Mouse (Mus musculus) Muller cell, postnatal 12 days (primary cell): ENCODE results near the gene Spred3.
"Not testable (repeated sequence)": the region's sequence is repeated elsewhere in the genome, so short reads cannot be mapped to it uniquely, and the experiment has no call there.

ENCODE experiments used
- DNase-seq: peaks from one replicate; pipeline ENCODE4 v3.0.0-alpha.2; 2015; ENCODE audit errors: inconsistent ontology term

Spred3 gene

DNA sequence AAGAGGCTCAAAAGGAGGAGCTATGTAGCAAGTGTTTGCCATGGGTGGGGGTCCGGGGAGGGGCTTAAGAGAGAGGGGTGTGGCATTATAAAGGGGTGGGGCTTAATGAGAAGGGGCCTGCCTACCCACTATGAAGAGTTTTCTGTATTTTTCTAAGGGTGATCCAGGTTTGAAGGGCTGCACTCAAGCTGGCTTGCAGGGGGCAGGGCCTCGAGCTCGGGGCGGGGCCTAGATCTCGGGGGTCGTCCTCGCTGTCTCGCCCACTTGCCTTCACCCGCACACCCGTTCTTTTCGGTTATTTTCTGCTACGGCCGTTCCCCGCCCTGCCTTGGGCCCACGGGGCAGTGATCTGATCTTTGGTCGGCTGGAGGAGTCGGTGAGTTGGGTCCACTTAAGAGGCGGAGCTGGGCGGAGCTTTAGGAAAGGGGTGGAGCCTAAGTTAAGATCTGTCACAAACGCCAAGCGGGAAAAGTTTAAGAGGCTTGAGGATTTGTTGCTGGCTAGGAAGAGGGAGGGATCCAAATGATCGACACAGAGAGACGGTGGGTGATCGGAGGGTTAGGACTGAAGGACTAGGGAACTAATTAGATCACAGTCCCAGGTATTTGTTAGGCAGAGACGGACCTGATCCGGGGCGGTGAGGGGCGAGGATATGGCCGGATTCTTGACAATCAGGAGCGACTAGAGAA lies at the start of gene Spred3, which contains the start of gene Ggn:
Spred3 (minus strand) TSS at position 346 of the 689 bp plus-strand sequence.
Ggn (plus strand) TSS at position 145 of the 689 bp plus-strand sequence.
- peak; percentile 89 for DNase-seq

GRCm38 (mm10) chr7:29214846-29215245 lies 44.6 kb upstream of the Spred3 start:
- no peak for DNase-seq

GRCm38 (mm10) chr7:29214236-29214635 lies 44.0 kb upstream of the Spred3 start:
- DNase-seq: no peak

GRCm38 (mm10) chr7:29213675-29214082 lies 43.5 kb upstream of the Spred3 start, which contains the start of gene Catsperg1:
TSS of gene Catsperg1 (minus strand) at chr7:29214035.
- no peak for DNase-seq

- DNase-seq: not testable (repeated sequence)
Measured at GRCm38 (mm10) chr7:29212775-29213560, 42.8 kb upstream of the Spred3 start.

DNA sequence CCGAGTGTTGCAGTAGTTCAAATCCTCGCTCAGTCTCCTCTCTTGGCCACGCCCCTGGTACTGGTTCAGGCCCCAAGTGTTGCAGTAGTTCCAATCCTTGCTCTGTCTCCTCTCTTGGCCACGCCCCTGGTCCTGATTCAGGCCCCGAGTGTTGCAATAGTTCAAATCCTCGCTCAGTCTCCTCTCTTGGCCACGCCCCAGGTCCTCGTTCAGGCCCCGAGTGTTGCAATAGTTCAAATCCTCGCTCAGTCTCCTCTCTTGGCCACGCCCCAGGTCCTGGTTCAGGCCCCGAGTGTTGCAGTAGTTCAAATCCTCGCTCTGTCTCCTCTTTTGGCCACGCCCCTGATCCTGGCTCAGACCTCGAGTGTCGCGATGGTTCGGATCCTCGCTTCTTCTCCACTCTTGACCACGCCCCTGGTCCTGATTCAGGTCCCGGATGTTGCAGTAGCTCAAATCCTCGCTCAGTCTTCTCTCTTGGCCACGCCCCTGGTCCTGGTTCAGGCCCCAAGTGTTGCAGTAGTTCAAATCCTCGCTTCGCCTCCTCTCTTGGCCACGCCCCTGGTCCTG lies 42.1 kb upstream of the Spred3 start:
- DNase-seq: no peak

GRCm38 (mm10) chr7:29211415-29212198 lies 41.4 kb upstream of the Spred3 start:
- DNase-seq: peak; percentile 90

GRCm38 (mm10) chr7:29211013-29211412 lies 40.8 kb upstream of the Spred3 start:
- not testable (repeated sequence) for DNase-seq

DNA sequence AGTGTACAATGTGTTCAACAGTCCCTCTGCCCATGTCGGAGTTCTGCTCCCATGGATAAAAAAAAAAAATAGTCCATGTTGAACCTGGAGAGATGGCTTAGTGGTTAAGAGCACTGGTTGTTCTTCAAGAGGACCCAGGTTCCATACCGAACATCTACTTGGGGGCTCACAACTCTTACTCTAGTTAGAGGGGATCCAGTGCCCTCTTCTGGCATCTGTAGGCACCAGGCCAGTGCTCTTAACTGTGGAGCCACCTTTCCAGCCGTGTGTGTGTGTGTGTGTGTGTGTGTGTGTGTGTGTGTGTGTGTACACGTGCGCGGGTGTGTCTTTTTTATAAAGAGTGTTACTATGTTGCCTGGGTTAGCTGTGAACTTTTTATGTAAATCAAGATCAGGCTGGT lies 32.4 kb upstream of the Spred3 start:
- DNase-seq: no peak

DNA sequence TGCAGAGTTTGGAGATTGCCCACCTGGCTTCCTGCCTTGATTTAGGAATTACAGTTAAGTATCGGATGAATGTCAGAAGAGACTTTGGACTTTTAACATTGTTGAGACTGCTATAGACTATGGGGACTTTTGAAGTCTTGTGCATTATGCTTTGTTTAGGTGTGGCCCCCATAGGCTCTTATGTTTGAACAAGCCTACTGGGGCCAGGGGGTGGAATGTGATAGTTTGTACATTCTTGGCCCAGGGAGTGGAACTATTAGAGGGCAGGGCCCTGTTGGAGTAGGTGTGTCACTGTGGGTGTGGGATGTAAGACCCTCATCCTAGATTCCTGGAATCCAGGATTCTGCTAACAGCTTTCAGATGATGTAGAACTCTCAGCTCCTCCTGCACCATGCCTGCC lies 24.0 kb upstream of the Spred3 start:
- not testable (repeated sequence) for DNase-seq

DNA sequence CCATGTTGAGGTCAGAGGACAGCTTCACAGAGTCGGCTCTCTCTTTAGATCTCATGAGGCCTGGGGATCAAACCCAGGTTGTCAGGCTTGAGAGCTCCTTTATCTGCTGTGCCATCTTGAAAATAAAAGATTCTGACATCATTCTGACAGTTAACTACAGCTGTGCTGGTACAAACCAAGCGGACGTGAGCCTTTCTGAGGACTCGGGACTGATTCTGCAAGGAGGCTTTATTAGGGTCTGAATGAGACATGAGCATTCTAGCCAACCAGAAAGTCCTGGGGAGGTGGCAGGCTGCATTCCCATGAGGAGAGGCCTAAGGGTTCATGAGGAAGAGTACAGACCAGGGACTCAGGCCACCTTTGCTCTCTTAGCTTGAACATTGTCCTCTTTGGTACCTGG lies 11.1 kb upstream of the Spred3 start:
- not testable (repeated sequence) for DNase-seq

DNA sequence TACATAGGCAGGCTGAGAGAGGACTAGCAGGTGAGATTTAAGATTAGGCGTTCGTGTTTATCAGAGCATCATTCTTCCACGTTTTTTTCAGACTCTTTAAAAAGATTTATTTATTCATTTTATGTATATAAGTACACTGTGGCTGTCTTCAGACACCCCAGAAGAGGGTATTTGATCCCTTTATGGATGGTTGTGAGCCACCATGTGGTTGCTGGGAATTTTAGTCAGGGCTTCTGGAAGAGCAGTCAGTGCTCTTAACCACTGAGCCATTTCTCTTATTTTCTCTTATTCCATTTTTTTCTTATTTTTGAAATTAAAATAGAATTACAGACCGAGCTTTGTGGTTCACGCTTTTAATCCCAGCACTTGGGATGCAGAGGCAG lies 10.6 kb upstream of the Spred3 start:
- no peak for DNase-seq

DNA sequence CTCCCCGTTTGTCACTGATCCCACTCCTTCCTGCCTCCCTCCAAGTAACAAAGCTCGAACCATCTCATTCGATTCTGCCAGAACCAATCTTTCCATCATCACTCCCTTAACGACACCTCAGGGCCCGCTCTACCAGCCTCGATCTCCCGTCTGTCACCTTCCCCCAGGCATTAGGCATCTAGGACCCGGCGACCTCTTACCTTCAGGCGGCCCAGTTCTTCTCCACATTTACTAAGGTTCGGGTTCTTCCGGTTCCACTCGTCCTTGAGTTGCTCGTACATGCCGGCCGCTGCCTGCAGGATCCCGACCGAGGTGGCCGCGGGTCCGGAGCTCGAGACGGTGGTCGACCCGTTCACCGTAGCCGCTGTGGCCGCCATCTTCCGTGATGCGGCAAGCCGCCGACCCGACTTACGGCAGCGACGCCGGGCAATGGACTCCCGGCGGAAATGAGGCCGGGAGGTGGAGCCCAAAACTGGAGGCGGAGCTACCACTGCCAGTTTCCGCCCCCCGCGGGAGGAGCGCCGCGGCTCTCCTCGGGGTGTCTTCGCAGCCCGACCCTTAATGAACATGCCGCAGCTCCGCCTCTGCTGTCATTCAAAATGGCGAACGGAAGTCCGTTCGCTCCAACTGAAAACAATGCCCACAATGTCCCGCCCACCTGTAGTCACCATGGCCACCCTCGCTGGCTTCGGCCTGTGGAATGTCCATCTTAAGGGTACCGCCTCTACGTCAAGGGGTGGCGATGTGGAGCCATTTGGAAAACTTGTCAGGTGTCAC lies 10.1 kb upstream of the Spred3 start, which contains the start of gene Psmd8:
Psmd8 (minus strand) TSS at position 625 of the 777 bp plus-strand sequence.
- DNase-seq: peak; percentile 98

DNA sequence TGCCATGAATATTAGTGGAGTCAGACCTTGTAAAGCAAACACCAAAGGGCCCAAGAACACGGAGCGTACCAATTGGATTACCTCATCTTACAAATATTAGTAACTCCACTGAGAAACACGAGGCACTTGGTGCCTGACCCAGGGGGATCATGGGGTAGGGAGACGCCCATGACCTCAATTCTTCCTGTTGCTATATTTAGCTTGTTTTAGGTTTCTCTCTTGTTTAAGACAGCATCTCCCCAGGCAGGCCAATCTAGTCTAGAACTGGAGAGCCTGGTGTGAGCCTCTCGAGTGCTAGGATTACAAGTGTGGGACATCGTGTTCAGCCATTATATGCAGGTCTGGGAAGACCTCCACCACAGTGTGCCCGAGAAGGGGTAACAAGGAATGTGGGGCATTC lies 9.1 kb upstream of the Spred3 start:
- DNase-seq: peak; percentile 68

DNA sequence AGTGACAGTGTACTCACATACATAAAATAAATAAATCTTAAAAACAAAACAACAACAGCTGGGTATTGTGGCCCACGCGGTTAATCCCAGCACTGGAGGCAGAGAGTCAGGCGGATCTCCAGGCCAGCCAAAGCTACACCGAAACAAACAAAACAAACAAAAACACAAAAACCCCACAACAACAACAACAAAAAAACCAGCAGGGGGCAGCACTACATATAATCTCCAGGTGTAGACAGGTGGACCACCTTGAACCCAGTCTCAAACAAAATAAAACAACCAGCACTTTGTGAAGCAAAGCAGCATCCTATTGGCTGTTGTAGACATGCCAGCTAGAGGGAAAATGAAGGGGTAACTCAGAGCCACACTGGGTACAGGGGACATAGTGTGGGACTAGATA lies 7.9 kb upstream of the Spred3 start:
- DNase-seq: no peak

DNA sequence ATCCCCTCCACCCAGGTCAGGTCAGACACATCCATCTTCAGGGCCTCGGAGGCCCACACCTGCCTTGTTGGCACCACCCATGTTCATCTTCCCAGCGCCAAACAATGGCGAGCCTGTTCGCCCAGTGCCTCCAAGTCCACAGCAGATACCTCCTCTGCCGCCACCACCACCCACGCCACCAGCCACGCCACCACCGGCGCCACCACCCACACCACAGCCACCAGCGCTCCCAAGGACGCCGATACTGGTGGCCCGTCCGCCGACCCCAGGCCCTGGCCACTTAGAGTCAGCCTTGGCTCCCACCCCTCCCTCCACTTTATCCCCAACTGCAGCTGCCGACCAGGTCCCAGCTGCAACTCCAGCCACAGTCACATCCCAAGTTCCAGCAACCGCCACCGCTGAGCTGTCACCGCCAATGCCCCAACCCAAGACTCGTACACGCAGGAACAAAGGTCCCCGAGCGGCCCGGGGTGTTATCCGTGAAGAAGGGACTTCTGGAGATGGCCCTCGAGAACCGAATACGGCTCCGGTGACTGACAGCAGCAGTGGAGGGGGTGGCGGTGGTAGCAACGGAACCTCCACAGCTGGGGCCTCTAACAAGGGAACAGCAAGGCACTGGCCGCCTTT lies 2.3 kb upstream of the Spred3 start:
- no peak for DNase-seq

GRCm38 (mm10) chr7:29171562-29172097 lies 1.4 kb upstream of the Spred3 start:
- no peak for DNase-seq

GRCm38 (mm10) chr7:29170755-29171561 lies 747 bp upstream of the Spred3 start:
- DNase-seq: no peak
